Mouse (Mus musculus) ES-E14 (cell line): ENCODE results near the gene Epb41l2.

ENCODE experiments used
- HCFC1 ChIP-seq: IDR thresholded peaks from 2 replicates; pipeline ENCODE4 v1.6.1; 2012; ENCODE audit warnings: low read length, inconsistent platforms, borderline replicate concordance; ENCODE audit not compliant: insufficient read depth
- ZNF384 ChIP-seq: IDR thresholded peaks from 2 replicates; pipeline ENCODE4 v1.6.1; 2012; ENCODE audit warnings: low read depth, low read length, inconsistent platforms

GRCm38 (mm10) chr10:25353941-25354340 lies 5.7 kb upstream of the Epb41l2 start:
- TF ChIP-seq ZNF384, result no peak
- TF ChIP-seq HCFC1, result no peak
